Mouse (Mus musculus) mesoderm, embryonic 11.5 days (tissue): Measurements from ENCODE around the gene Sebox.

Experiments used
- DNase-seq: peaks from one replicate; pipeline ENCODE4 v3.0.0-alpha.2; 2012; ENCODE audit warnings: low read depth, low spot score

The Sebox gene

DNA sequence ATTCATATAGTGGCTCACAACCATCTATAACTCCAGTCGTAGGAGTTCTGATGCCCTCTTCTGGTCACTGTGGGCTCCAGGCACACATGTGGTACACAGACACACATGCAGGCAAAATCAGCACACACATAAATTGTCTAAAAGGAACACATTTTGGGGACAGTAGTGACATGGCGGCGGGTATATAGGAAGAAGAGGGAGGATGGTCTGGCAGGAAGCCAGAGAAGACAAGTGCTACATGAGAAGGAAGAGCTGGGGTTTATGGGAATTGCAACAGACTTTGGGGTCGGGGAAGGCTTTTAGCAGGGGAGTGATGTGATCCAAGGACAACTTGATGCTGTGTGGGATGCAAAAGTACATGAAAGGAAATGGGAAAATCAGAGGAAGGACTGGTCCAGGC is 31.3 kb downstream of the Sebox start:
- no peak for DNase-seq

DNA sequence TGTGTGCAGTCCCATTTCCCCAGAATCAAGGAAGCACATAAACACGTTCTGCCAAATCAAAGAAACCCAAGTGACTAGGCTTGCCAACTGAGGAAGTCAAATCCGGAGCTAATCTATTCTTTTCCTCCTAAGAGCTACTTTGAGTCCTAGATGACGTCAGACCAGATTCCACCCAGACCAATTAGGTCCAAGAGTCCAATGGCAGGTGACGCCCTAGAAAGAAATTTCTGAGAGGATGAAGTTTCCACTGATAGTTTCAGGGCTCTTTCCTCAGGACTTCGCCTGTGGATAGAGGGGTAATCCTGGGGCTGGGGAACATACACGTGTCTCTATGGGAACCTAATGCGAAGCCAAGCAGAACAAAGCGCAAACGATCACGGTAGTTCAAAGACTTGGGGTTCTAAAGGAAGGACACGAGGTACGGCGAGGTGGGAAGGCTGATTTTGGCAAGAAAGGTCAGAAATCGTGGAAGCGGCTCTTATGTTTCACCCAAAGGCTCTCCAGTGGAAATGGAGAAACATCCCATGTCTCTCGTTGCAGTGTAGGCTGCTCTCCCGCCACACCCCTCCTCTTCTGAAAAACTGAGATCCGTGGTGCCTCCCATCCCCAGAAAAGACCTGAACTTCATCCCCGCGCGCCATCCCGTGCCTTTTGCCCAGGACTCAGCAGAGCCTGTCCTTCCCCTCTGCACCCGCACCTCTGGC is 32.3 kb downstream of the Sebox start:
- peak; percentile 56 for DNase-seq

GRCm38 (mm10) chr11:78536080-78536689 is 32.9 kb downstream of the Sebox start, which contains the start of the genes Tnfaip1 and Ift20:
Gene Tnfaip1 (minus strand): TSS chr11:78536332.
Gene Ift20 (plus strand): TSS chr11:78536361.
- DNase-seq: peak; percentile 99

DNA sequence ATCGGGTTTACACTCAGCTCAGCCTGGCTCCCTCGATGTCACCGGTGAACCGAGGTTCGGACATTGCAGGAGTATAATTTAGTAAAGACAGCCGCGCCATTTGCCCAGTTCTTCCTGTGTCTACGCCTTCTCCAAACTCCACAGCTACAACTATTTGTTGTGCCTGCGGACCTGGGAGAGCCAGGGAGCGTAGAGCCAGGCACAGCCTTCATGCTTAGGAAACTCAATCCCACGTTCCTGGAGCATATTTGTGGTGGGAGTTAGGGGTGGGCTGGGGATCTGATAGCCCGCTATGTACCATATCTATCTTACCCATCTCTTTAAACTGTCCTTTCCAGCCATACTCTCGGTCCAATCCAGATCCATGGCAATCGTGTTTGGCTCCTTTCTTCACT is 33.4 kb downstream of the Sebox start:
- DNase-seq: no peak

GRCm38 (mm10) chr11:78540358-78540757 is 37.1 kb downstream of the Sebox start:
- DNase-seq: no peak

GRCm38 (mm10) chr11:78544449-78545111 is 41.3 kb downstream of the Sebox start:
- no peak for DNase-seq

- no peak for DNase-seq
Observed at GRCm38 (mm10) chr11:78545181-78545580, 41.9 kb downstream of the Sebox start.

DNA sequence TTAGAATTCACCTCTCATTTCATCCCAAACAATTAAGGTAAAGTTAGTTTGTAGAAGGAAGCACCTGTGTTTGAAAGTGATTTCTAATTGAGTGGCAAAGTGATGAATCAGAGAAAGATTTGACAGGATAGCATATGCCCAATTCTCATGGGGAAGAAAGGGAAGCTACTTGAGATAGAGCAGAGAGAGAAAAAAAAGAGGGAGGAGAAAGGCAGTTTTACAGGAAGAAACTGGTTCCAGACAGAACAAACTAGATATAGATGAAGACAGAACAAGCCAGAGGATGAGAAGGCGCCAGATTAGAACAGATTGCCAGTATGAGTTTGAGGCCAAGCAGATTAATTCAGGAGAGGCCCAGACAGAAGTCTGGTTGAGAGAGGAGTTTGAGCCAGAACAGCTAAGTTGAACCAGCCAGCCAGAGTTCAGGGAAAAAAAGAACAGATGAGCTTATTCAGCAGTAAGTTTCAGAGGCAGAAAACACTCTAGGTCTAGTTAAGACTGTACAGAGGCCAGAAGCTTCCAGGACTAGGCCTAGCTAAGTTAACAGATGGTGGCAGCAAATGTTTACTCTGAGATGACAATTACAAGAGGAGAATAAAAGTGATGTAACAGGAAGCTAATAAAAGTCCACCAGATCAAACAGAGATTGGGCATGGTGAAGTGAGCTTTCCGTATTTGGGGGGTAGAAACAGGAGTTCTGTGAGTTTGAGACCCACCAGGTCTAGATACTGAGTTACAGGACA is 44.6 kb downstream of the Sebox start:
- no peak for DNase-seq

DNA sequence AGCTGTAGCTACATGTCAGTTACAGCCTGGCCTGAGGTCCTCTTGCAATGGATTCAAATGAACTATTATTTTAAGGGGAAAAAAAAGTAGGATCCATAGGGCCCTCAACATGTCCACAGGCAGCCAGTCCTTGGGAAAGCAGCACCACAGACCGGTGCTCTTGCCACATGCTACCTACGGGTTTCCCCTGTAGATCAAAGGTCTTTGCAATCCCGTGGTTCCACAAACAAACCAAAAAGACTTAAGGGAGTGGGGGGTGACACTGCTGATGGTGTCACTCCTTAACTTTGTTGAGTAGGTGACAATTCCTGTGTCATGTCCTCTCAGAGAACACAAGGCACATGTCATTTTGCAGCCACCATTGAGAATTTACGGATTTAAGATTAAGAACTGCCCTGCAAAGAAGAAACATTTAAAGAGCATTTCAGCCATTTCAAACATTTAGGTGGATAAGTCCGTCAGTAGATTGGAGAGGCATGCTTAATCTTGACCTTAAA is 46.3 kb downstream of the Sebox start:
- DNase-seq: no peak

DNA sequence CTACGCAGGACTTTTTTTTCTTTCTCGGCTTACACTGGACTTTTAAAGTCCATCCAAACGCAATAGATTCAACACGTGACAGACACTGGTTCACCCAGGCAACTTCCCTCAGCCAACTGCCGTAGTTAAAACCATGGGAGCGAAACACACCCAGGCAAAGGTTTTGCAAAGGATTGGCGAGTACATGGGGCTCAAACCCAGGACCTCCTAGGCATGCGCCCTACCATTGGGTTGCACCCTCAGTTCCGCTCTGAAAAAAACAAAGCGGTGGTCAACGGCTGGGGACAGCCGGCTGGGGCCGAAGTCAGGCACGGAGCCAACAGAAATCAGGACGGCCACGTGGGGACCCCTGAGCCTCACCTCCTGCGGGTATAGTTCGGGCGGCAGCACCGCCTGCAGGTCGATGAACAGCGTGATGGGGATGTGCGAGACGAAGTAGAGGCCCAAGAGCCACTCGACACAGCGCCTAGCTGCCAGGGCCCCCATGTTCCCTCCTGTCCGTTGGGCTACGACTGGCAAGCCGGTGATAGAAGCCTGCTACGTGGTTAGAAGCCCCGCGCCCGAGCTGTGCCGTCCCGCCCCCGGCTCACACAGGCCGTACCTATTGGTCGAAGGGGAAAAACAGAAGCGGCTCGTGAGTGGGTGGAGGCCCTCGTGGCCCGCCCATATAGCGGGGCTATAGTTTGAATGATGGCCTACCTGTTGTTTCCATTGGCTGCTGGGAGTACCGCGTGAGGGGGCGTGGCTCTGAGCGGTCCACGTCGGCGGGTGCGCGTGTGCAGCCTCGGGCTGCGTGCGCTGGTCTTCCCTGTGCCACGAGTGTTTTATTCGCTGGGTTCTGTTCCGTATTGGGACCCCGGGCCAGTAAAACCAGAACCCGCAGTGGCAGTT is 47.2 kb downstream of the Sebox start, which contains the start of gene Tmem97:
Tmem97 (minus strand) TSS at position 610 of the 891 bp plus-strand sequence.
- peak; percentile 96 for DNase-seq

- no peak for DNase-seq
Observed at GRCm38 (mm10) chr11:78551059-78551398, 47.8 kb downstream of the Sebox start.
